Mouse (Mus musculus) olfactory bulb, adult 2 months (tissue): ENCODE data around the gene Lrrc8d. TPM values are rescaled to one million over a fixed set of nuclear protein-coding genes. Genes with fewer than 3 reads are reported as not detected.

Source experiments
- H3K27ac ChIP-seq: fragments of 200-500 bp; 2 replicates; pipeline ENCODE4 v1.5.1; 2012; ENCODE audit warnings: low read depth, low read length; ENCODE audit not compliant: insufficient read depth
- H3K4me1 ChIP-seq: fragments of 200-500 bp; 2 replicates; pipeline ENCODE4 v1.6.1; 2012; ENCODE audit warnings: low read length; ENCODE audit not compliant: control insufficient read depth, insufficient read depth
- H3K4me3 ChIP-seq: fragments of 200-500 bp; 2 replicates; pipeline ENCODE4 v1.5.1; 2012; ENCODE audit warnings: mild to moderate bottlenecking, low read depth, low read length, moderate library complexity; ENCODE audit not compliant: insufficient read depth
- CTCF ChIP-seq: fragments of 200-500 bp; IDR thresholded peaks from 2 replicates; pipeline ENCODE4 v1.5.1; 2012; ENCODE audit warnings: low read depth, mild to moderate bottlenecking, low read length, moderate library complexity; ENCODE audit not compliant: insufficient read depth
- POLR2A ChIP-seq: fragments of 200-500 bp; IDR thresholded peaks from 2 replicates; pipeline ENCODE4 v1.6.1; 2012; ENCODE audit warnings: mild to moderate bottlenecking, low read depth, low read length, moderate library complexity; ENCODE audit not compliant: insufficient read depth
- WGBS: fragments of 180-500 bp; shearing (Covaris S2); methylation state at CpG from one replicate; pipeline ENCODE4 v1.1.7; 2018; 5-methylcytosine and 5-hydroxymethylcytosine counted together
- polyA plus RNA-seq: library from polyadenylated mRNA; stranded (reverse); fragments of >200 nt; gene quantifications from 2 replicates; pipeline ENCODE4 v1.2.4, GENCODE M21; 2012; ENCODE audit warnings: low replicate concordance; ENCODE audit not compliant: missing spikeins, insufficient read depth, insufficient read length

Lrrc8d gene
- polyA plus RNA-seq, 1 experiment = not detected

DNA sequence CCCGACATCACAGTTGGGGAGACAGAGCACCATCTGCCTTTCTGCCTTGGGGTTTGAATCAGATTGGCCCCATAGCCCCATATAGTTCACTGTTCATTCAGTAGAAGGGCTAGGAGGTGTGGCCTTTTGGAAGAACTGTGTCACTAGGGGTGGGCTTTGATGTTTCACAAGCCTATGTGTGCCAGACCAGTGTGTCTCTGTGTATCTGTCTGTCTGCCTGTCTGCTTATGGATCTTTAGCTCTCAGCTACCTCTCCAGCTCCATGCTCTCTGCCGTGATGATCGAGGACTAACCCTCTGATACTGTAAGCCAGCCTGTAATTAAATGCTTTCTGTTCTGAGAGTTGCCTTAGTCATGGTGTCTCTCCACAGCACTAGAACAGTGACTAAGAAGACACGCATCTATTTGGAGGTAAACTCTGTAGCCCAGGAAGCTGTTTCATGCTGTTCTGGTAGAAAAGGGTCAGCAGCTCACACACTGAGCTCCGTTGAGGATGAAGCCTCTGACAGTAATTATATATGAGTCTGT lies 46.2 kb downstream of the Lrrc8d start:
- H3K4me1 ChIP-seq = peaks cover 25% of the 10 kb centered on the region
- WGBS = 36% methylated on average over 5 of the region's 5 CpGs
- peak overlapping the region; percentile 79 for H3K27ac ChIP-seq
- no peak overlapping the region for H3K4me3 ChIP-seq
- TF ChIP-seq POLR2A (no peak), CTCF (no peak)

DNA sequence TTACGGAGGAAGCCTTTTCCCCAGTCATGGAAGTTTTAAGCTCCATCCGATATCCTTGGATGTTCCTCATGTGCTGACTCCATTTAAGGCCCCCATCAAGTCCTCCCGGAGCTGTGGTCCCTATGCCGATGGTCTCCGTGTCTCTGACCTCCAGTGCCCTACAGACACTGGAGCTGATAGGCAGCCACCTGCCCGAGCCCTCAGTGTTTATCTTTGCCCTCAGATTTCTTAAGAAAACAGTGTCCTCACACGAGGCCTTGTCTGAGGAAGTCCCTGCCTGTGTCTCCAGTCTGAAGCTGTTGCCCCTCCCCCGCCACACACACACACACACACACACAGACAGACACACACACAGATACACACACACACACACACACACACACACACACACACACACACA lies 55.0 kb downstream of the Lrrc8d start:
- Histone ChIP-seq H3K4me3 (no peak overlapping the region), H3K4me1 (peaks cover 4% of the 10 kb centered on the region), H3K27ac (no peak overlapping the region)
- WGBS = 74% methylated on average over 8 of the region's 8 CpGs
- TF ChIP-seq POLR2A = no peak
- no peak for TF ChIP-seq CTCF

DNA sequence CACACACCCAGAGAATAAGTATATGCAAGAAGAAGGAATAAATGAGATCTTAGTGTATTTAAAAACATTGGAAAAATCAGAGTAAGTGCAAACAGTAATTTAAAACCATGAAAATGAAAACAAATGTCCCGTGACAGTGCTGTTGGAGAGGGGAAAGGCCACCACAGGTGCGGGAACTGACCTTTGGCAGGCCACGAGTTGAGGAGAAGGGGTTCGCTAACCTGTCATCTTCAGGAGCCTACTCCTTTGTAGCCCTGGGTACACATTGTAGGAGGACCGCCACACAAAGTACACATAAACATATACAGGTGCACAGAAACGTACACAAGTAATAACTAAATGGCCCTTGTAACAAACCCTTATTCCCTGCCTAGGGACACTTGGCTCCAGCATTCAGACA lies 55.7 kb downstream of the Lrrc8d start:
- H3K27ac ChIP-seq = no peak overlapping the region
- no peak for TF ChIP-seq POLR2A
- TF ChIP-seq CTCF = no peak
- peaks cover 5% of the 10 kb centered on the region for H3K4me1 ChIP-seq
- H3K4me3 ChIP-seq = no peak overlapping the region
- WGBS = 90% methylated on average over 6 of the region's 6 CpGs

DNA sequence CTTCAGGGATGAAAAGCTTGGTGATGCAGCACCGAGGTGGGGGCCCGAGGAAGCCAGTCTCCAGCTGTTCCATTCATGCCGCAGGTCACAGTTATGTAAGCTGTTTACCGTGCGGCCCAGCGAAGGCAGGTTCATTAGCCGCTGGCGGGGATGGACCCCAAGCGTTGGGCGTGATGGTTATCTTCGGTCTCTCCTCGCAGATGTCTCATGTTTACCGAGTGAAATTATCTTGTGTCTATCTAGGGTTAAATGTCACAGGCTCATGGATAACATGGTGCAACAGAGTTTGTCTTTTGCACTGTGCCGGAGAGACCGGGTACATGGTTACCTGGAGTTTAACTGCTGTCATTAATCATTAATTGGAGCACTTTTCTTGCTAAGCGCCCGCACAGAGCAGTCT lies 58.2 kb downstream of the Lrrc8d start:
- Histone ChIP-seq H3K4me1 (peaks cover 11% of the 10 kb centered on the region), H3K4me3 (no peak overlapping the region), H3K27ac (no peak overlapping the region)
- 92% methylated on average over 17 of the region's 17 CpGs for WGBS
- TF ChIP-seq CTCF = no peak
- no peak for TF ChIP-seq POLR2A

DNA sequence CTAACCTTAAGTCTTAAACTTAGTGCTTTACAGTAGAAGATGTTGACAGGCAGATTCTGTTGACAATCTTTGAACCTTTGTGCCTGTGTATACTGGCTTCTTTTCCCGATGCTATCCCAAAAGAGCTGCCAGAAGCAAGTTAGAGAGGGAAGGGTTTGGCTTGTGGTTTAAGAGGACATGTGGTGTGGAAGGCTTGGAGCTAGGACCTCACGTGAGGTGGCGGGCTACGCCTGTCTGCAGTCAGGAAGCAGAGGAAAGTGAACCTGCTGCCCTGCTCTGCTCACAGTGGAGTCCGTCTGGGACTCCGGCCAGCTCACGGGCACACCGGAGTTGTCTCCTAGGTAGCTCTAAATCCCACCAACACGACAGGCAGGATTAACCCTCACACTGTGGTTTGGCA lies 59.1 kb downstream of the Lrrc8d start:
- TF ChIP-seq POLR2A (no peak), CTCF (no peak)
- H3K4me3 ChIP-seq = no peak overlapping the region
- peaks cover 11% of the 10 kb centered on the region for H3K4me1 ChIP-seq
- H3K27ac ChIP-seq = no peak overlapping the region
- 76% methylated on average over 9 of the region's 9 CpGs for WGBS

DNA sequence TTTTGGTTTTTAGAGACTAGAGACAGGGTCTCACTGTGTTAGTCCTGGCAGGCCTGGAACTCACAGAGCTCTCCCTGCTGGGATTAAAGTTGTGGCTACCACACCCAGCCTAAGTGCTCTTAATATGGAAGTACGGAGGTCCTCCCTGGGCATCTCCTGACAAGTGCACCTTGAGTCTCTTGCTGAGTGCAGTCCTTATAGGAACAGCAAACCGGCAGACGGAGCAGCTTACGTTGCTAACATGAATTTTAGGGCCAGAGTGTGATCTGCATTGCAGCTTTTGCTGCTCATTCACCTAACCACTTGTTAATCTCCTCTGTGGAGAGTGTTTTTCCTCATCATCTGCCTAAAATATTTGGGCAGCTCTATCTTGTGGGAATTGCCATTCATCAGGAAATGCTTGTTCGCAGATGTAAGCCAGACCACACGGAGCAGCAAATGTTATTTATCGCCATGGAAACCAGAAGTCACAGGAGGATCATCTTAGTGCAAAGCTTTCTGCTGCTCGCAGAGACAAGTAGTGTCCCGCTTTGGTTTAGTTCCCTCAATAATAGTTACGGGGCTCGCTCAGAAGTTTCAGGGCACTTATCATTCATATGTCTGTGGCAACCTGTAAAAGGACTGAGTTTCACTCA lies 62.2 kb downstream of the Lrrc8d start:
- H3K4me3 ChIP-seq = no peak overlapping the region
- TF ChIP-seq POLR2A (no peak), CTCF (no peak)
- H3K27ac ChIP-seq = no peak overlapping the region
- WGBS = 47% methylated on average over 11 of the region's 11 CpGs
- peaks cover 16% of the 10 kb centered on the region for H3K4me1 ChIP-seq

DNA sequence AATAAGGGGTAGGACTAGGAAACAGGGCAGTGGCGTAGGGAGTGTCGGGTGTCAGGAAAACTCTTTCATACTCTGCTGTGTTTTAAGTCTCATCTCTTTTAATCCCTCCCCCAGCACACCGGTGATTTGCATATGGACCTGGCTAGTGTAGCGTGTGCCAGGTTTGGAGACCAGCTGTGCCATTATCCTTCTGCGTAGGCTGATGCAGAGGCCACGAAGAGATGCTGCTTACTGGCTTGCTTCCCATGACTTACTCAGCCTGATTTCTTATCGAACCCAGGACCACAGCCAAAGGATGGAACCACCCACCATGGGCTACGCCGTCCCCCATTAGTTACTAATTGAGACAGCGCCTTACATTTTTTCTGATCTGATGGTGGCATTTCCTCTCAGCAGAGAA lies 64.6 kb downstream of the Lrrc8d start:
- Histone ChIP-seq H3K4me3 (no peak overlapping the region), H3K4me1 (peaks cover 18% of the 10 kb centered on the region), H3K27ac (no peak overlapping the region)
- TF ChIP-seq POLR2A = no peak
- no peak for TF ChIP-seq CTCF
- WGBS = 62% methylated on average over 10 of the region's 10 CpGs

DNA sequence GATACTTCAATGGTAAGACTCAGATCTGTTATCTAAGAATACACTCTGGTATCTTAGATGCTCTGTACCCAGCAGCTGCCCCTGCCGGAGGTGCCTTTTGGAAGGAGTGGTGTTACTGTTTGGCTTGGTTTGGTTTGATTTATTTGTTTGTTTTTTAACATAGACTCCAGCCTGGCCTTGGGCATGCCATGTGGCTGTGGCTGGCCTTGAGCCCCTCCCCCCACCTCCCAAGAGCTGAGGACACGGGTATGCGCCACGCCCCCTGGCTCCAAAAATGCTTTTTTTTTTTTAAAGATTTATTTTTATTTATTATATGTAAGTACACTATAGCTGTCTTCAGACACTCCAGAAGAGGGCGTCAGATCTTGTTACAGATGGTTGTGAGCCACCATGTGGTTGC lies 65.6 kb downstream of the Lrrc8d start:
- Histone ChIP-seq H3K4me1 (peaks cover 15% of the 10 kb centered on the region), H3K27ac (no peak overlapping the region), H3K4me3 (no peak overlapping the region)
- TF ChIP-seq POLR2A (no peak), CTCF (no peak)
- WGBS = 87% methylated on average over 5 of the region's 5 CpGs

DNA sequence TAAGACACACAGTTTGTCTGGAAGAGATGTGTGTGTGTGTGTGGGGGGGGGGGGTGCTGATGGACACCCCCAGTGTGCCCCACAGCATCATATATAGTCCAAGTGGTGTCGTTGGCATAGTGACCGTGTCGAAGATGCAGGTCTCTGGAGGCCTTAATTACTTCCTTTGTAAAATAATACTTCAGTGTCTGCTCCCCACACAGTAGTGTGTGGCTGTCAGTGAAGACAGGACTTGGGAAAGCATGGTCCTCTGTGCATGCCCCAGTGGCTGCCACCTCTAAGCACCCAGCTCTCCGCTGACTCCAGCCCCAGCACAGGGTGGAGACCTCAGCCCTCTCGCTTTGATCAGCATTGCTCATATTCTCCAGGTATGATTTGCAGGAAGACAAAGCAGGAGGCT lies 76.6 kb downstream of the Lrrc8d start:
- TF ChIP-seq POLR2A = no peak
- no peak for TF ChIP-seq CTCF
- Histone ChIP-seq H3K4me1 (peaks cover 12% of the 10 kb centered on the region), H3K4me3 (no peak overlapping the region), H3K27ac (peak overlapping the region; percentile 36; the same call in 1 of the 2 replicates)
- WGBS = 72% methylated on average over 5 of the region's 5 CpGs

DNA sequence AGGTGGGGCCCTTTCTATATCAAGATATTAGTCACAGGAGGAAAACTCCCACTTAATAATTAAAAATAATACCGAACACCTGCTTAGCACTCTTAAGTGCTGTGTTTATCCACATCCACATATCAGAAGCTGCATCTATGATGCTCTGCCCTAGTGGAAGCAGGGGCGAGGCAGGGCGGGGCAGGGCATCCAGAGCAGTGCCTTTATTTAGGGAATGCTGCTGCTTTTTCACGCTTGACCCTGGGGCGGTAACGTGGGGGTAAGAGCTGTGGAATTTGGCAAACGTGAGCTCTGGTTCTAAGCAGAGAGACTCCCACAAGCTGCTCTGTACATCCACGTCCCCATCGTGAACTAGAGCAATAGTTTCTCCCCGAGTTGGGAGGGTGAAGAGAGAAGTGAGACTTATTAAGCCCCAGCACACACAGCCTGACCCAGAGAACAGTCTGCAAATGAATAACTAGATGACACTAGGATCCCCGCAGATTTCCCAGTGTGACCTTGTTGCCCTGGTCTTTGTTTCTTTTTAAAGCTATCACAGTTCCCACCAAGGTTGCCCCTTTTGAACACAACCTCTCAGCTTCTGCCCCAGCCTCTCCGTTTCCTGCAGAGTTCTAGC lies 77.3 kb downstream of the Lrrc8d start:
- no peak for TF ChIP-seq CTCF
- no peak for TF ChIP-seq POLR2A
- WGBS = 52% methylated on average over 12 of the region's 12 CpGs
- H3K27ac ChIP-seq = no peak overlapping the region
- no peak overlapping the region for H3K4me3 ChIP-seq
- peaks cover 12% of the 10 kb centered on the region for H3K4me1 ChIP-seq
